Mouse (Mus musculus) cortical plate, adult 2 months (tissue): Measurements from ENCODE around the gene Gm10974.

Experiments used
- CTCF ChIP-seq: fragments of 200-500 bp; IDR thresholded peaks from 2 replicates; pipeline ENCODE4 v1.5.1; 2011; ENCODE audit warnings: mild to moderate bottlenecking, control low read depth, low read length; ENCODE audit not compliant: insufficient read depth; ENCODE audit errors: extremely low read depth
- POLR2A ChIP-seq: fragments of 200-500 bp; IDR thresholded peaks from 2 replicates; pipeline ENCODE4 v1.6.1; 2011; ENCODE audit warnings: mild to moderate bottlenecking, low read length, control low read depth; ENCODE audit not compliant: insufficient read depth; ENCODE audit errors: extremely low read depth

- no peak for TF ChIP-seq POLR2A
- TF ChIP-seq CTCF = no peak
Measured at GRCm38 (mm10) chr7:66348588-66348987, 17.1 kb upstream of the Gm10974 start.
